Mouse (Mus musculus): Measurements from ENCODE around the gene Olfr316. TPM values are rescaled to one million over a fixed set of nuclear protein-coding genes. Genes with fewer than 3 reads are reported as not detected.

Olfr316 gene
- total and polyA plus RNA-seq, 2 experiments from 2014 or later = not detected

DNA sequence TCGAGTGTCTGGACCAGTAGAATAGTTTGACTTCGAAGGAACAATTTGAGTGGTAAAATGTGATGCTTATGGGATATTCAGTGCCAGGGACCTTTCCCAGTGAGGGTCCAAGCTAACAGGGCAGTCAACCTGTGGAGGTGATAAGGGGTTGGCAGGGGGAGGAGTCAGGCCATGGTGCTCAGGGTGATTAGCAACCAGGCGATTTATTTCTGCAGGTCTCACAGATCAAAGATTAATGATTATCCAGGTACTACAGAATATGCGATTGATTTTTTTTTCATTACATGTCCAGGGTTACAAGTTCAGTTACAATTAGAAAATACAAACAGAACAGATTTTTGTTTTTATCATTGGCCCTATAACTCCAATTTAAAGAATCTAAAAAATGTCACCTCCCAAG is 51.3 kb downstream of the Olfr316 start:
- H3K36me3 ChIP-seq (ENCODE audit: insufficient read depth, low read length) = no peaks in the 10 kb centered on the region
- TF ChIP-seq CTCF (IDR thresholded peaks at IDR 0.05; ENCODE audit: low read depth) = no peak
- no peak overlapping the region for H3K4me3 ChIP-seq (ENCODE audit: low read length)
- H3K9ac ChIP-seq (replicated peaks; ENCODE audit: low read length) = no peak overlapping the region
- ATAC-seq = no peak
- H3K4me2 ChIP-seq (ENCODE audit: low read depth, low read length) = no peak overlapping the region
- H3K9me3 ChIP-seq (ENCODE audit: low read length) = no peaks in the 10 kb centered on the region
- H3K27ac ChIP-seq = no peak overlapping the region
- H3K4me1 ChIP-seq (ENCODE audit: insufficient read depth, low read length) = 0 out of 2 replicates have a peak, but pooled peaks cover 8% of the 10 kb centered on the region
- no peak for DNase-seq (ENCODE audit: low spot score)
- no peaks in the 10 kb centered on the region for H3K27me3 ChIP-seq (ENCODE audit: insufficient read depth, low read length)
- 76% methylated on average over 4 of the region's 4 CpGs for WGBS

DNA sequence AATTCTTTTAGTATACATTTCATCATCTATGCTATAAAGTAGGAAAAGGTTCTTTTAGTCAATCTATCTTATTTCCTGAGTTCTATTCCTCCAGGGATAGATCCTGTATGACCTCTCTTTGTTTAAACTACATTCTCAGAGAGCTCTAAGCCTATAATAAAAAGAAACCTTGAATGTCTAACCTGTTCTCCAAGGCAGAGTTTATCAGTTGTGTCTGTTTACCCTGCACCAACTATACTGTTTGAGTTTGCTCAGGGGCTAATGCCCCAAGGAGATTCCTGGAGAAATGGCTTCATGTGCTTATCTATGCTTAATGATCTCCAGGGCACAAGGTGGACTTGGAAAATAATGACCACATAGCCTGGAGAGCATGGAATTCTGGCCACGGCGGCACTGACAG is 51.9 kb downstream of the Olfr316 start:
- Histone ChIP-seq H3K4me1 (ENCODE audit: insufficient read depth, low read length) (0 out of 2 replicates have a peak, but pooled peaks cover 8% of the 10 kb centered on the region), H3K27me3 (ENCODE audit: insufficient read depth, low read length) (no peaks in the 10 kb centered on the region), H3K27ac (no peak overlapping the region), H3K4me2 (ENCODE audit: low read depth, low read length) (no peak overlapping the region), H3K9me3 (ENCODE audit: low read length) (no peaks in the 10 kb centered on the region), H3K9ac (replicated peaks; ENCODE audit: low read length) (no peak overlapping the region), H3K36me3 (ENCODE audit: insufficient read depth, low read length) (no peaks in the 10 kb centered on the region), H3K4me3 (ENCODE audit: low read length) (no peak overlapping the region)
- WGBS = 77% methylated on average over 2 of the region's 2 CpGs
- no peak for ATAC-seq
- TF ChIP-seq CTCF (IDR thresholded peaks at IDR 0.05; ENCODE audit: low read depth) = no peak
- no peak for DNase-seq (ENCODE audit: low spot score)

Other genes starting within 250 kb of the Olfr316 start
- not detected in 2 replicates for gene Olfr330, start 217.9 kb upstream of the Olfr316 start, total RNA-seq (2014; rRNA removed)
- 0.15 TPM in 1 of 2 replicates, not detected in the other for gene Olfr330, start 217.9 kb upstream of the Olfr316 start, polyA plus RNA-seq (2015; fragmentation: Nextera tagmentation; extraction: Ambion mirVana)
- gene Olfr329-ps, start 206.3 kb upstream of the Olfr316 start, total RNA-seq (2014; rRNA removed) = not detected in 2 replicates
- gene Olfr329-ps, start 206.3 kb upstream of the Olfr316 start, polyA plus RNA-seq (2015; fragmentation: Nextera tagmentation; extraction: Ambion mirVana) = 0.11 TPM in 1 of 2 replicates, not detected in the other
- not detected in 2 replicates for gene Olfr328, start 197.1 kb upstream of the Olfr316 start, total RNA-seq (2014; rRNA removed)
- gene Olfr328, start 197.1 kb upstream of the Olfr316 start, polyA plus RNA-seq (2015; fragmentation: Nextera tagmentation; extraction: Ambion mirVana) = not detected in 2 replicates
- gene Olfr224, start 182.2 kb upstream of the Olfr316 start, total RNA-seq (2014; rRNA removed) = not detected in 2 replicates
- 0.08 TPM in 1 of 2 replicates, not detected in the other for gene Olfr224, start 182.2 kb upstream of the Olfr316 start, polyA plus RNA-seq (2015; fragmentation: Nextera tagmentation; extraction: Ambion mirVana)
- gene Olfr325, start 175.0 kb upstream of the Olfr316 start, total RNA-seq (2014; rRNA removed) = not detected in 2 replicates
- gene Olfr325, start 175.0 kb upstream of the Olfr316 start, polyA plus RNA-seq (2015; fragmentation: Nextera tagmentation; extraction: Ambion mirVana) = not detected in 2 replicates
- 0.26 and 0.54 TPM in 2 replicates for gene Olfr324, start 157.6 kb upstream of the Olfr316 start, total RNA-seq (2014; rRNA removed)
- gene Olfr324, start 157.6 kb upstream of the Olfr316 start, polyA plus RNA-seq (2015; fragmentation: Nextera tagmentation; extraction: Ambion mirVana) = 0.05 and 0.13 TPM in 2 replicates
- not detected in 2 replicates for gene 2210407C18Rik, start 136.7 kb upstream of the Olfr316 start, total RNA-seq (2014; rRNA removed)
- gene 2210407C18Rik, start 136.7 kb upstream of the Olfr316 start, polyA plus RNA-seq (2015; fragmentation: Nextera tagmentation; extraction: Ambion mirVana) = not detected in 2 replicates
- not detected in 2 replicates for gene Olfr323, start 122.2 kb upstream of the Olfr316 start, total RNA-seq (2014; rRNA removed)
- not detected in 2 replicates for gene Olfr323, start 122.2 kb upstream of the Olfr316 start, polyA plus RNA-seq (2015; fragmentation: Nextera tagmentation; extraction: Ambion mirVana)
- gene Trim58, start 112.3 kb upstream of the Olfr316 start, total RNA-seq (2014; rRNA removed) = 0.10 TPM in 1 of 2 replicates, not detected in the other
- 0.10 and 0.31 TPM in 2 replicates for gene Trim58, start 112.3 kb upstream of the Olfr316 start, polyA plus RNA-seq (2015; fragmentation: Nextera tagmentation; extraction: Ambion mirVana)
- gene Olfr322, start 94.0 kb upstream of the Olfr316 start, total RNA-seq (2014; rRNA removed) = 0.07 and 0.16 TPM in 2 replicates
- not detected in 2 replicates for gene Olfr322, start 94.0 kb upstream of the Olfr316 start, polyA plus RNA-seq (2015; fragmentation: Nextera tagmentation; extraction: Ambion mirVana)
- not detected in 2 replicates for gene Olfr320, start 71.6 kb upstream of the Olfr316 start, total RNA-seq (2014; rRNA removed)
- gene Olfr320, start 71.6 kb upstream of the Olfr316 start, polyA plus RNA-seq (2015; fragmentation: Nextera tagmentation; extraction: Ambion mirVana) = not detected in 2 replicates
- gene Olfr319, start 53.6 kb upstream of the Olfr316 start, total RNA-seq (2014; rRNA removed) = not detected in 2 replicates
- gene Olfr319, start 53.6 kb upstream of the Olfr316 start, polyA plus RNA-seq (2015; fragmentation: Nextera tagmentation; extraction: Ambion mirVana) = not detected in 2 replicates
- gene Olfr318, start 28.7 kb upstream of the Olfr316 start, total RNA-seq (2014; rRNA removed) = not detected in 2 replicates
- gene Olfr318, start 28.7 kb upstream of the Olfr316 start, polyA plus RNA-seq (2015; fragmentation: Nextera tagmentation; extraction: Ambion mirVana) = not detected in 2 replicates
- 1.7 and 2.3 TPM in 2 replicates for gene Olfr317, start 13.5 kb upstream of the Olfr316 start, total RNA-seq (2014; rRNA removed)
- gene Olfr317, start 13.5 kb upstream of the Olfr316 start, polyA plus RNA-seq (2015; fragmentation: Nextera tagmentation; extraction: Ambion mirVana) = 0.08 and 0.18 TPM in 2 replicates
- not detected in 2 replicates for gene Olfr315, start 20.5 kb downstream of the Olfr316 start, total RNA-seq (2014; rRNA removed)
- gene Olfr315, start 20.5 kb downstream of the Olfr316 start, polyA plus RNA-seq (2015; fragmentation: Nextera tagmentation; extraction: Ambion mirVana) = not detected in 2 replicates
- not detected in 2 replicates for gene Olfr314, start 30.2 kb downstream of the Olfr316 start, total RNA-seq (2014; rRNA removed)
- gene Olfr314, start 30.2 kb downstream of the Olfr316 start, polyA plus RNA-seq (2015; fragmentation: Nextera tagmentation; extraction: Ambion mirVana) = not detected in 2 replicates
- gene Fam183b, start 49.2 kb downstream of the Olfr316 start, total RNA-seq (2014; rRNA removed) = 4.7 and 5.9 TPM in 2 replicates
- 11.1 and 15.0 TPM in 2 replicates for gene Fam183b, start 49.2 kb downstream of the Olfr316 start, polyA plus RNA-seq (2015; fragmentation: Nextera tagmentation; extraction: Ambion mirVana)
- gene Olfr313, start 62.3 kb downstream of the Olfr316 start, total RNA-seq (2014; rRNA removed) = not detected in 2 replicates
- not detected in 2 replicates for gene Olfr313, start 62.3 kb downstream of the Olfr316 start, polyA plus RNA-seq (2015; fragmentation: Nextera tagmentation; extraction: Ambion mirVana)
- not detected in 2 replicates for gene Olfr312, start 76.5 kb downstream of the Olfr316 start, total RNA-seq (2014; rRNA removed)
- gene Olfr312, start 76.5 kb downstream of the Olfr316 start, polyA plus RNA-seq (2015; fragmentation: Nextera tagmentation; extraction: Ambion mirVana) = not detected in 2 replicates
- gene Olfr311, start 86.5 kb downstream of the Olfr316 start, total RNA-seq (2014; rRNA removed) = not detected in 2 replicates
- gene Olfr311, start 86.5 kb downstream of the Olfr316 start, polyA plus RNA-seq (2015; fragmentation: Nextera tagmentation; extraction: Ambion mirVana) = not detected in 2 replicates
- gene Gm12258, start 94.4 kb downstream of the Olfr316 start, total RNA-seq (2014; rRNA removed) = 13.3 and 16.4 TPM in 2 replicates
- 7.9 and 9.9 TPM in 2 replicates for gene Gm12258, start 94.4 kb downstream of the Olfr316 start, polyA plus RNA-seq (2015; fragmentation: Nextera tagmentation; extraction: Ambion mirVana)
- 6.9 and 8.7 TPM in 2 replicates for gene 2810021J22Rik, start 114.5 kb downstream of the Olfr316 start, total RNA-seq (2014; rRNA removed)
- gene 2810021J22Rik, start 114.5 kb downstream of the Olfr316 start, polyA plus RNA-seq (2015; fragmentation: Nextera tagmentation; extraction: Ambion mirVana) = 5.4 and 7.7 TPM in 2 replicates
- 7.1 and 7.2 TPM in 2 replicates for gene Zfp39, start 151.5 kb downstream of the Olfr316 start, total RNA-seq (2014; rRNA removed)
- 4.2 and 4.7 TPM in 2 replicates for gene Zfp39, start 151.5 kb downstream of the Olfr316 start, polyA plus RNA-seq (2015; fragmentation: Nextera tagmentation; extraction: Ambion mirVana)
- not detected in 2 replicates for gene Btnl10, start 165.2 kb downstream of the Olfr316 start, total RNA-seq (2014; rRNA removed)
- 0.04 TPM in 1 of 2 replicates, not detected in the other for gene Btnl10, start 165.2 kb downstream of the Olfr316 start, polyA plus RNA-seq (2015; fragmentation: Nextera tagmentation; extraction: Ambion mirVana)
- 975 and 1,069 TPM in 2 replicates for gene Rnf187, start 186.2 kb downstream of the Olfr316 start, total RNA-seq (2014; rRNA removed)
- gene Rnf187, start 186.2 kb downstream of the Olfr316 start, polyA plus RNA-seq (2015; fragmentation: Nextera tagmentation; extraction: Ambion mirVana) = 649 and 670 TPM in 2 replicates
- gene Hist3h2ba, start 196.2 kb downstream of the Olfr316 start, total RNA-seq (2014; rRNA removed) = 625 and 1,276 TPM in 2 replicates
- 103 and 109 TPM in 2 replicates for gene Hist3h2ba, start 196.2 kb downstream of the Olfr316 start, polyA plus RNA-seq (2015; fragmentation: Nextera tagmentation; extraction: Ambion mirVana)
- 218 and 236 TPM in 2 replicates for gene Hist3h2a, start 202.0 kb downstream of the Olfr316 start, total RNA-seq (2014; rRNA removed)
- gene Hist3h2a, start 202.0 kb downstream of the Olfr316 start, polyA plus RNA-seq (2015; fragmentation: Nextera tagmentation; extraction: Ambion mirVana) = 49.6 and 53.3 TPM in 2 replicates
- 2.8 and 4.3 TPM in 2 replicates for gene Trim17, start 202.0 kb downstream of the Olfr316 start, total RNA-seq (2014; rRNA removed)
- gene Trim17, start 202.0 kb downstream of the Olfr316 start, polyA plus RNA-seq (2015; fragmentation: Nextera tagmentation; extraction: Ambion mirVana) = 0.55 and 0.74 TPM in 2 replicates
- 31.7 and 31.8 TPM in 2 replicates for gene Trim11, start 225.4 kb downstream of the Olfr316 start, total RNA-seq (2014; rRNA removed)
- gene Trim11, start 225.4 kb downstream of the Olfr316 start, polyA plus RNA-seq (2015; fragmentation: Nextera tagmentation; extraction: Ambion mirVana) = 14.1 and 15.9 TPM in 2 replicates